Mouse (Mus musculus) cerebellum, adult (tissue): ENCODE measurements around the gene Rptor.
A peak's percentile ranks its signal among the peaks of the same experiment; 100 is the strongest.

ENCODE experiments used
- ATAC-seq: cut with Nextera tagmentation; 2 replicates; pipeline ENCODE4 v1.9.2; 2017; ENCODE audit warnings: mild to moderate bottlenecking, moderate library complexity, mixed read lengths; ENCODE audit not compliant: insufficient number of reproducible peaks, low FRiP score, low TSS enrichment

The Rptor gene

DNA sequence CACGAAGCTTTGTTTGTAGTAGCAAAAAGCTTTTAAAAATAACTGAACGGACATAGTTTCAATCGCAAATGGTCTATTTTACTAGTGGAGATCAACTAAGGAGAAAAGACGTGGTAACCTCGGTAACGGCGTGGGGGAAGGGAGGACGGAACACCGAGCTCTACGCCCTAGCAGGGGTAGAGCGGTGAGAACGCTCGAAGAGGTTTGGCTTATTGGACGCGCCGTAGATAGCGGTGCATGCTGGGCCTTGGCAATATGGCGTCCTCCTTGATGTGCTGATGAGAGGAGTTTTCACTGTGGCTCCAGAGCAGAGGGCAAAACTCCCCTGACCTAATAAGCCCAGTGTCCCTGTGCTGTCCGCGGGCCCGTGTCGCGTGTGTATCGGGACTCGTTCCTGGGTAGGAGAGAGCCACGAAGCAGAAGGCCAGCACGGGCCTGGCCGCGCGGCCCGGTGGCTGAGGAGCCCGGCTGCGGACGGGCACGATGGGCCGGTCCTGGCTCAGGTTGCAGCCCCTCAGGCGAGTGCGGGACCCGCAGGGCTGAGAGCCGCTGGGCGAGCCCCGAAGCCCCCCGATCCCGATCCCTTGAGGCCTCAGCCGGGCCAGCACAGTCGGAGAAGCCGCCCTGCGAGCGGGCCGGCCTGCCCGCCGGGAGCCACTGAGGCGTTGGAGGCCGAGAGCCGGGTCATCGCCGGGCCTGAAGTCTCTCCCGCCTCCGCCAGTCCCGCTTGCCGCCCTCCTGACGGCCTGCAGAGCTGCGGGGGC, at the start of gene Rptor:
Gene Rptor, plus strand, starts transcription at position 143 of the 764 bp plus-strand sequence.
- peak; percentile 74; the same call in 1 of the 2 replicates for ATAC-seq

DNA sequence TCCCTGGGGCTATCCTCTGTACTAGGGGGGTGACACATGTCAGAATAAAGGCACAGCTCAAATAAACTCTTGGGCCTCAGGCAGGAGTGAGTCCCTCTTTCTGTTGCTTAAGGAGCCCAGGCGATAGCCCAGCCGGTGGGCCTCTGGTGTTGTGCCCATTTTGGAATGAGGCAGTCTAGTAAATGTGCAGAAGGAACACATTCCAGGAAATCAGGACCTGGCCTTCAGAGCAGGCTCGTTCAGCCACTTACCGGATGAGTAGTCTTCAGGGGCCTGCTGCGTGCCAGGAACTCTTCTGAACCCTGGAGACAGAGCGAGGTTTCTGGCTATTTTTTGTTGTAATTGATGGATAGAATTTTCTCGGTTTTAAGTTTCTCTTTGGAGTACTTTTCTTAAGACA, 48.0 kb upstream of the Rptor start:
- no peak for ATAC-seq

- ATAC-seq, result no peak
These were observed 47.5 kb upstream of the Rptor start for GRCm38 (mm10) chr11:119555170-119555569.

- no peak for ATAC-seq
These were observed 44.5 kb upstream of the Rptor start for GRCm38 (mm10) chr11:119557940-119558869.

DNA sequence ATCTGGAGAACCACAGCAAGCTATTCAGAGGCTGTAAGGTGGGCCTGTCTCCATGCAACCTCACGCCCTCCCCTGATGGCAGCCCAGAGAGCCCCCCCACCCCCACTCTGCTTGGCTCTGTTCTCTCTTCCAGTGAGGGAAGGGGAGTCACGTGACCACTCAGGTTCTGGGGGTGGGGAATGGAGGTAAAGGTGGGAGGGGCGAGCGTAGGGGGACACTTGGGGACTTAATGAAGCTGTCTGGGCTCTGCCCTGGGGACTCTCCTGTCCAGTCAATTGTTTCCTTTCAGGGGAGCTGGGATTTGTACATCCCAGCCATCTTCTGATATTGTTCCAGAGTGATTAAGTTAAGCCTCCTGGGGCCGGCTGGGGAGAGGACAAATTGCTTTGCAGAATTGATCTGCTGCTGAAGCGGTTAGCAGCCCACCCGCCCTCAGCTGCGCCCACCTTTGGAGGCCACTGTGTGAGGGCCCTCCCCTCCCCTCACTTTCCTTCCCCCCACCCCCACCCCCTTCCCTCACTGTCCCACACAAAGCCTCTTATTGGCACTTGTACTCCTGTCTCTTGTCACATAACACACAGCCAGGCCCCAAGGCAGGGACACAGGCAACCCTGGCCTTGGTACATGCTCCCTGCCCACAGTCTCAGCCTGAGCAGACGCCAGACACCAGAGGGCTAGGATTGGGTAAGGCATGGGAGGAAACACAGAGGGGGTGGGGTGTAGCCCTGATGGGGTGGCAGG, 43.7 kb upstream of the Rptor start:
- ATAC-seq, result no peak

GRCm38 (mm10) chr11:119562286-119562685, 40.4 kb upstream of the Rptor start:
- ATAC-seq, result no peak

DNA sequence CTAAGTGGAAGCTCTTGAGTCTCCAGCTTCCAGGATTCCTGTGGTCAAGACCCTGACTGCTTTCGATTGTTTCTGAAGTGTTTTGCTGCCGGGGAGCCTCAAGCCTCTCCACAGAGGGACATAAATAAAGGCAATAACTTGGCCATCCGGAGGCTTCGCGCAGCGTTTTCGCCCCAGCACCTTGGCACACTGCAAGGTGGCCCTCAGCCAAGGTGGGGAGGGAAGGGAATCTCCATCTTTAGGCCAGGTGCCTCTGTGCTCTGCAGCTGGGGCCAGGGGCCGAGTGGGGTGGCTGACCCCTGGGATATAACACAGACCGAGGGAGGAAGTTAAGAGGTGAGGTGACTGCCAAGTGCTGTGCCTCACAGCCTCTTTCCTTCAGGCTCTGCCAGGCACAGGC, 39.5 kb upstream of the Rptor start:
- ATAC-seq, result no peak

DNA sequence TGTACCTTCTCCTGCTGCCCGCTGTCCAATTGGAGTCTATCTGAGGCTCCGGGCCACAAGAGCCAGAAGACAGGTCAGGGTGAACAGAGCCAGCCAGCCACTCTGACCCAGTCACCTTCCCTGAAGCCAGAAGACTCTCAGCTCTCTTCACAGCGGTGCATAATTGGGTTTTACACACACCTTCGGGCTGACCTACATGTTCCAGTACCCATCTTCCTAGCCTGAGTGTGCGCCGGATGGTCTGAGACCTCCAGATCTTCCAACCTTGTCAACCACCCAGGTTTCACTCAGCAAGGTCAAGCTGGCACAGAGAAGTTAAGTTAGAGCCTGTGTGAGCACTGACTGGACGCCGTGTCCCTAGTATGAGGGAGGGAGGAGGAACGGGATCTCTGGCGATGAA, 38.3 kb upstream of the Rptor start:
- ATAC-seq, result peak; percentile 40; the same call in 1 of the 2 replicates

GRCm38 (mm10) chr11:119565021-119565420, 37.7 kb upstream of the Rptor start:
- no peak for ATAC-seq

DNA sequence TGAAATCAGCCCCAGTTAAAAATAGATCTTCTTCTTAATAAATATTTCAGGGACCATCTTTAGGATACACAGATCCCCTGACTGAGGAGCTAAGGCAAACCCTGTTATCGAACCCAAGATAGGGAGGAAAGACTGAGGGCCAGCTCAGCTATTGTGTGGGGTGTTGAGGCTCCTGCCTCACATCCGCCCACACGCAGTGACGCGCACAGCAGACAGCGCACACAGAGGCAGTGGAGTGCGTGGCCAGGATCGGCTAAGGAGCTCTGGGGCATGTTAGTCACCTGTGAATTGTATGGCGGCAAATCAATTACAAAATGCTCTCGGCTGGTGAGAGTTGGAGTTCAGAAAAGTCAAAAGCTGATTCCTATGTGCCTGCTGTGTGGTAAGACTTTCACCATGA, 37.0 kb upstream of the Rptor start:
- ATAC-seq, result no peak

GRCm38 (mm10) chr11:119566188-119566587, 36.5 kb upstream of the Rptor start:
- no peak for ATAC-seq

DNA sequence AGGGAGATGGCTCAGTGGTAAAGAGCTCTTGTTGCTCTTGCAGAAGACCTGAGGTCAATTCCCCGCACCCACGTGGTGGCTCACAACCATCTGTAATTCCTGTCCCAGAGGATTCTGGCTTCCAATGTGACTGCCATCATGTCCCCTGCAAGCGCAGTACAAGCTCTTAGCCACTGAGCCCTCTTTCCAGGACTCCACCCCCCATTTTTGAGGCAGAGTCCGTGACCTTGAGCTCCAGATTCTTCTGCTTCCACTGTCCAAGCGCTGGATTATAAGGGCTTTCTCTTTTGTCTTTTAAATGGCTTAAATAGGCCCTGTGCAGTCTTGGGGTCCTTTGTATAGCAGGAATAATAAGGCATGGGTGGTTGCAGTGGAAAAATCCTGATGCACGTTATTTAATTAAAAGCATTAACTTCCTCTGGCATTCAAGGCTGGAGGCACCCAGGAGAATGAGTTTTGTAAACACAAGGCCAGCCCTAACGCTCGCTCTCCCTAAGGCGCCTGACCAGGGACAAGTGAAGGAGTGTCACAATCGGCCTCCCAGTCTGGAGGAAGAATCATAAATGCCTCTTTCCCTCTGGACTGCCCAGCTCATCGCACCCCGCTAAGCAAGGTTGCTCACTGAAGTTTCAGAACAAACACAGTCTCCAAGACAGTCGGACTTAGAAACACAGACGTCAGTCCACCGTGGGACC, 30.2 kb upstream of the Rptor start:
- ATAC-seq, result no peak

DNA sequence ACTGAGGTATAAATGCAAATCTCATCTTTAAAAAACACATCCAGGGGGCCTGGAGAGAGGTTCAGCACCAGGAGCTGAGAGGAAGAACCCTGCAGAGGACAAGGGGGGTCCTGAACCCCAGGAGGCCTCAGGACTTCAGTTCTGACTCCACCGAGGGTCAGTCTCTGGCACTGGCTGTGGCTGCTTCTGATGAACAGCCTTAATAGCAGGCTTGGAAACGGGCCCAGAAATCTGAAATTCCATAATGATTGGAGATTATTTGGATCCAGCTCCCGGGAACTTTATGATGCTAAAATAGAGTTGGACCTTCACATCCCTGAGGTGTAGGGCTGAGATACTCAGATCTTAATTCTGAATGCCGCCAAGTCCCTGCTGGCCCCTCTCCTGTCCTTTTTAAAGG, 25.9 kb upstream of the Rptor start:
- no peak for ATAC-seq

DNA sequence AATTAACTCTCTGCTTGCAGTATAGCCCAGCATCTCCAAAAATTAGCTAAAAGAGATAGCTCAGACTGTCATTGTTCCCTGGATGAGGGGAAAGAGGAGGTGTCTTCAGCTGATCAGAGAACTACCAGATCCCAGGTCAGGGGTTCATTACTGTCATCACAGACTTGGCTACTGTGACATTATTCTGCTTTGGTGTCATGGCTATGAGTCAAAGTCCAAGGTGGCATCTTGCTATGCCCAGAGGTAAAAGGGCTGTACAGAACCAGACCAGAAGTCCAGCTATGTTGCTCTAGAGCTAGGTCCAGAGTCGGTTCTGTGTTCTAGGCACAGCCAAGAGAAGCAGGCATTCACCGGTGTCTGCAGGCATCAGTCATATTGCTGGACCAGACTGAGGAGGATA, 25.0 kb upstream of the Rptor start:
- ATAC-seq, result no peak

- ATAC-seq, result no peak; the same call in 1 of the 2 replicates
These were observed 16.2 kb upstream of the Rptor start for GRCm38 (mm10) chr11:119586511-119586910.

- ATAC-seq, result no peak
These were observed 15.6 kb upstream of the Rptor start for GRCm38 (mm10) chr11:119587112-119587511.

- ATAC-seq, result no peak
These were observed 13.5 kb upstream of the Rptor start for GRCm38 (mm10) chr11:119589242-119589641.

DNA sequence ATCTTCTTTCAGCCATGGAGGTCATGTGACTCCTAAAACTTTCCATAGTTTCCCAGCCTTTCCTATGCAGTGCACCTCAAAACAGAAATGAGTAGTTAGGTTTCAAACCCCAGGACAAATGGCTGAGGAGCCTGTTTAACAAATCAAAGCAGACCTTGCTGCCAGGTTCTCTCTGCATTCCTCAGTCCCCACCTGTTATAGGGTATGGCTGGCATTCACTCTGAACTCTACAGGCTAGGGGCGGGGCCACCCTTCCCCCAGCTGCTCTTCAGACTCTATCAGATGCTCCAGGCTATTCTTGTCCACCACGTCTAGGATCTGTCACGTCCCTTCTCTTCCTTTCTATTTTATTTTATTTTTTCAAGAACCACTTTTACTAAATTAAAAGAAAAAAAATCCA, 8.7 kb upstream of the Rptor start:
- no peak for ATAC-seq

DNA sequence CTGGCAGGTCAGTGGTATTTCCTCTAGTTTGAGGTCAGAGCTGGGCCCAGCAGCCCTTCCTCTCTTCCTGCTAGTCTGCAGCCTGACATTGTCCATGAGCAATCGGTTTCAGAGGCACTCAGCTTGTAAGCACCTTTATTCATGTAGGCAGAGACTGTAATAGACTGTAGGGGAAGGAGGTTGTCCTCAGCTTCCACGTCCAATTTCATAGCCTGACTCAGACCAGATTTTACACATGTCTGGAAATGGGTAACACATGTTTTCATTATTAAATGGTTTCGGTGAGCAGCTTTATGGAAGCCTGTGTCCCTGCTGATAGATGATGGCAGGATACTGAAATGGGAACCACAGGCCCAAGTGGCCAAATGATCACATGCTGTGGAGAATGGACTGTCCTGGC, 3.8 kb upstream of the Rptor start:
- ATAC-seq, result no peak

DNA sequence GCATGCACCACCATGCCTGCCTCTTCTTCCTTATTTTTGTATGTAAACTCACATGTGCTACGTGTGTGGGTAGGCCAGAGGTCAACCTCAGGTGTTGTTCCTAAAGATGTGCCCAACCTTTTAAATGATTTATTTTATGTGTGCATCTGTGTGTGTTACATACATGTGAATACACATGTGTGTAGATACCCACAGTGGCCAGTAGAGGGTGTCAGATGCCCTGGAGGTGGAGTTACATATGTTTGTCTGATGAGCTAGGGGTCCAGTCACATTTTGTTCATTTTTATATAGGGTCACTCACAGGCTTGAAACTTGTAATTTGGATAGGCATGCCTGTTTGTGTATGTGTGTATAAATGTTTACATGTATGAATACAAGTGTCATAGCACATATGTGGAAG, 2.4 kb upstream of the Rptor start:
- ATAC-seq, result no peak
